Mouse (Mus musculus): Measurements from ENCODE around the gene Chpt1.

The Chpt1 gene

GRCm38 (mm10) chr10:88426158-88426816 is 77.6 kb downstream of the Chpt1 start:
- Histone ChIP-seq H3K36me3 (ENCODE audit: insufficient read depth, low read length) (peaks cover 64% of the 10 kb centered on the region), H3K9me3 (ENCODE audit: low read length) (no peaks in the 10 kb centered on the region), H3K27me3 (ENCODE audit: insufficient read depth, low read length) (no peaks in the 10 kb centered on the region), H3K4me1 (replicated peaks; ENCODE audit: low read depth, low read length) (no peaks in the 10 kb centered on the region), H3K4me3 (replicated peaks; ENCODE audit: low read length) (no peak overlapping the region)
- TF ChIP-seq POU5F1 (IDR thresholded peaks at IDR 0.05; ENCODE audit: borderline replicate concordance, low read length) (no peak), CTCF (conservative IDR thresholded peaks at IDR 0.05; ENCODE audit: low read length) (peak; percentile 53), NANOG (IDR thresholded peaks at IDR 0.05; ENCODE audit: borderline replicate concordance, low read length) (no peak)

GRCm38 (mm10) chr10:88420655-88421435 is 83.0 kb downstream of the Chpt1 start:
- Histone ChIP-seq H3K9me3 (ENCODE audit: low read length) (no peaks in the 10 kb centered on the region), H3K36me3 (ENCODE audit: insufficient read depth, low read length) (peaks cover 58% of the 10 kb centered on the region), H3K4me3 (replicated peaks; ENCODE audit: low read length) (no peak overlapping the region), H3K27me3 (ENCODE audit: insufficient read depth, low read length) (no peaks in the 10 kb centered on the region), H3K4me1 (replicated peaks; ENCODE audit: low read depth, low read length) (0 out of 2 replicates have a peak, but pooled peaks cover 2% of the 10 kb centered on the region)
- TF ChIP-seq POU5F1 (IDR thresholded peaks at IDR 0.05; ENCODE audit: borderline replicate concordance, low read length) (no peak), NANOG (IDR thresholded peaks at IDR 0.05; ENCODE audit: borderline replicate concordance, low read length) (no peak), CTCF (conservative IDR thresholded peaks at IDR 0.05; ENCODE audit: low read length) (no peak)

GRCm38 (mm10) chr10:88420141-88420541 is 83.7 kb downstream of the Chpt1 start:
- Histone ChIP-seq H3K27me3 (ENCODE audit: insufficient read depth, low read length) (no peaks in the 10 kb centered on the region), H3K9me3 (ENCODE audit: low read length) (no peaks in the 10 kb centered on the region), H3K4me1 (replicated peaks; ENCODE audit: low read depth, low read length) (0 out of 2 replicates have a peak, but pooled peaks cover 2% of the 10 kb centered on the region), H3K4me3 (replicated peaks; ENCODE audit: low read length) (no peak overlapping the region), H3K36me3 (ENCODE audit: insufficient read depth, low read length) (peaks cover 64% of the 10 kb centered on the region)
- TF ChIP-seq CTCF (conservative IDR thresholded peaks at IDR 0.05; ENCODE audit: low read length) (no peak), POU5F1 (IDR thresholded peaks at IDR 0.05; ENCODE audit: borderline replicate concordance, low read length) (no peak), NANOG (IDR thresholded peaks at IDR 0.05; ENCODE audit: borderline replicate concordance, low read length) (no peak)

- no peaks in the 10 kb centered on the region for H3K9me3 ChIP-seq (ENCODE audit: low read length)
- H3K27me3 ChIP-seq (ENCODE audit: insufficient read depth, low read length) = no peaks in the 10 kb centered on the region
- TF ChIP-seq NANOG (IDR thresholded peaks at IDR 0.05; ENCODE audit: borderline replicate concordance, low read length) = no peak
- no peak for TF ChIP-seq CTCF (conservative IDR thresholded peaks at IDR 0.05; ENCODE audit: low read length)
- no peak for TF ChIP-seq POU5F1 (IDR thresholded peaks at IDR 0.05; ENCODE audit: borderline replicate concordance, low read length)
- H3K4me3 ChIP-seq (replicated peaks; ENCODE audit: low read length) = no peak overlapping the region
- H3K36me3 ChIP-seq (ENCODE audit: insufficient read depth, low read length) = peaks cover 67% of the 10 kb centered on the region
- H3K4me1 ChIP-seq (replicated peaks; ENCODE audit: low read depth, low read length) = 0 out of 2 replicates have a peak, but pooled peaks cover 2% of the 10 kb centered on the region
Measured at GRCm38 (mm10) chr10:88417686-88418085, 86.2 kb downstream of the Chpt1 start.

GRCm38 (mm10) chr10:88412290-88412995 is 91.4 kb downstream of the Chpt1 start:
- Histone ChIP-seq H3K4me3 (replicated peaks; ENCODE audit: low read length) (no peak overlapping the region), H3K36me3 (ENCODE audit: insufficient read depth, low read length) (peaks cover 35% of the 10 kb centered on the region), H3K4me1 (replicated peaks; ENCODE audit: low read depth, low read length) (no peaks in the 10 kb centered on the region), H3K9me3 (ENCODE audit: low read length) (no peaks in the 10 kb centered on the region), H3K27me3 (ENCODE audit: insufficient read depth, low read length) (no peaks in the 10 kb centered on the region)
- TF ChIP-seq POU5F1 (IDR thresholded peaks at IDR 0.05; ENCODE audit: borderline replicate concordance, low read length) (no peak), CTCF (conservative IDR thresholded peaks at IDR 0.05; ENCODE audit: low read length) (no peak), NANOG (IDR thresholded peaks at IDR 0.05; ENCODE audit: borderline replicate concordance, low read length) (no peak)

GRCm38 (mm10) chr10:88409751-88410150 is 94.1 kb downstream of the Chpt1 start:
- no peak for TF ChIP-seq CTCF (conservative IDR thresholded peaks at IDR 0.05; ENCODE audit: low read length)
- no peak for TF ChIP-seq POU5F1 (IDR thresholded peaks at IDR 0.05; ENCODE audit: borderline replicate concordance, low read length)
- no peak for TF ChIP-seq NANOG (IDR thresholded peaks at IDR 0.05; ENCODE audit: borderline replicate concordance, low read length)
- H3K36me3 ChIP-seq (ENCODE audit: insufficient read depth, low read length) = peaks cover 25% of the 10 kb centered on the region
- no peak overlapping the region for H3K4me3 ChIP-seq (replicated peaks; ENCODE audit: low read length)
- no peaks in the 10 kb centered on the region for H3K9me3 ChIP-seq (ENCODE audit: low read length)
- H3K27me3 ChIP-seq (ENCODE audit: insufficient read depth, low read length) = no peaks in the 10 kb centered on the region
- H3K4me1 ChIP-seq (replicated peaks; ENCODE audit: low read depth, low read length) = peaks cover 5% of the 10 kb centered on the region

- H3K27me3 ChIP-seq (ENCODE audit: insufficient read depth, low read length) = no peaks in the 10 kb centered on the region
- H3K4me1 ChIP-seq (replicated peaks; ENCODE audit: low read depth, low read length) = peaks cover 5% of the 10 kb centered on the region
- no peak for TF ChIP-seq CTCF (conservative IDR thresholded peaks at IDR 0.05; ENCODE audit: low read length)
- no peak for TF ChIP-seq POU5F1 (IDR thresholded peaks at IDR 0.05; ENCODE audit: borderline replicate concordance, low read length)
- no peak for TF ChIP-seq NANOG (IDR thresholded peaks at IDR 0.05; ENCODE audit: borderline replicate concordance, low read length)
- no peak overlapping the region for H3K4me3 ChIP-seq (replicated peaks; ENCODE audit: low read length)
- H3K9me3 ChIP-seq (ENCODE audit: low read length) = no peaks in the 10 kb centered on the region
- peaks cover 17% of the 10 kb centered on the region for H3K36me3 ChIP-seq (ENCODE audit: insufficient read depth, low read length)
Measured at GRCm38 (mm10) chr10:88407875-88408631, 95.8 kb downstream of the Chpt1 start.

All from E14TG2a.4 (cell line).